Mouse (Mus musculus) C2C12 (cell line): ENCODE measurements around the gene Nkx1-2.

Experiments used
- CTCF ChIP-seq: IDR thresholded peaks from one replicate; pipeline ENCODE4 v1.5.1; 2011; ENCODE audit not compliant: control insufficient read depth, insufficient read depth, insufficient read length
- FOSL1 ChIP-seq: IDR thresholded peaks from one replicate; pipeline ENCODE4 v1.8.0; 2011; ENCODE audit warnings: mild to moderate bottlenecking, low read length; ENCODE audit not compliant: poor library complexity, insufficient read depth, severe bottlenecking
- MAX ChIP-seq: IDR thresholded peaks from one replicate; pipeline ENCODE4 v1.6.1; 2011; ENCODE audit warnings: mild to moderate bottlenecking, control low read depth
- MYOD1 ChIP-seq: IDR thresholded peaks from one replicate; pipeline ENCODE4 v1.6.1; 2011; ENCODE audit warnings: low read depth; ENCODE audit not compliant: control insufficient read depth, insufficient read length
- MYOG ChIP-seq: IDR thresholded peaks from one replicate; pipeline ENCODE4 v1.6.1; 2011; ENCODE audit not compliant: control insufficient read depth, insufficient read length; ENCODE audit errors: extremely low read depth
- USF1 ChIP-seq: IDR thresholded peaks from one replicate; pipeline ENCODE4 v1.6.1; 2011; ENCODE audit warnings: low read depth, mild to moderate bottlenecking, control low read depth, moderate library complexity

DNA sequence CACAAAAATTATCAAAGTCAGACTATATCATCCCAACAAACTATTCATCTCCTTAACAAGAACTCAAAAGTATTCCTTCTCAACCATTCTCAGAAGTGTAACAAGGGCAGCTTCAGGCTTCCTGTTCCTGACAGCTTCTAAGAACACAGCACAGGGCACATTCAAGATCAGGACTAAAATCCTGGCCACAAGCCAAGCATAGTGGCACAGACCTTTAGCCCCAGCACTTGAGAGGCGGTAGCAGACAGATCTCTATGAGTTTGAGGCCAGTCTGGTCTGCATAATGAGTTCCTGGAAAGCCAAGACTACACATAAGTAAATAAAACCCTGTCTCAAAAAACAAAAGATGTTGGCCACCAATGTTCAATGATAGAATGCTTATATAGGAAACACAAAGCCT is 33.6 kb downstream of the Nkx1-2 start:
- TF ChIP-seq CTCF (no peak), USF1 (no peak), MAX (no peak), MYOG (no peak), MYOD1 (no peak), FOSL1 (no peak)
